Mouse (Mus musculus) 3134 (cell line): ENCODE measurements around the gene 0610010K14Rik.

ENCODE experiments used
- DNase-seq: peaks from one replicate; pipeline ENCODE4 v3.0.0-alpha.2; 2011; ENCODE audit warnings: low spot score; ENCODE audit not compliant: insufficient read length; ENCODE audit errors: extremely low read depth

The 0610010K14Rik gene

GRCm38 (mm10) chr11:70235254-70235900 lies 2.3 kb downstream of the 0610010K14Rik start:
- no peak for DNase-seq

DNA sequence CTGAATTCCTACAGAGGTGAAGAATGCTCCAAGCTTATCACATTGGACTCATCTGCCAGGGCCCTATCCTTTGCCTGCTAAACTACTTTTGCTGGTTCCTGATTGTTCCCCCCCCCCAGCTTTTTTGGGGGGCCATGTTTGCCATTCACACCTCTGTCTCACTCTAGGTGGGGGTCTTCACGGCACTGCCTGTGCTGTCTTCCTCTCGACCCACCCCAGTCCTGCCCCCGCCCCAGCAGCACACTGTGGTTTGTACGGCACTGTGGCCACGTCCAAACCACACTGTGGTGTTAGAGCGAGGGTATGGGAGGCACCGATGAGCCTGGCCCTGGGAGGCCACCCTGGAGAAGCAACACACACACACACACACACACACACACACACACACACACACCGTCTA lies 3.2 kb downstream of the 0610010K14Rik start:
- no peak for DNase-seq

DNA sequence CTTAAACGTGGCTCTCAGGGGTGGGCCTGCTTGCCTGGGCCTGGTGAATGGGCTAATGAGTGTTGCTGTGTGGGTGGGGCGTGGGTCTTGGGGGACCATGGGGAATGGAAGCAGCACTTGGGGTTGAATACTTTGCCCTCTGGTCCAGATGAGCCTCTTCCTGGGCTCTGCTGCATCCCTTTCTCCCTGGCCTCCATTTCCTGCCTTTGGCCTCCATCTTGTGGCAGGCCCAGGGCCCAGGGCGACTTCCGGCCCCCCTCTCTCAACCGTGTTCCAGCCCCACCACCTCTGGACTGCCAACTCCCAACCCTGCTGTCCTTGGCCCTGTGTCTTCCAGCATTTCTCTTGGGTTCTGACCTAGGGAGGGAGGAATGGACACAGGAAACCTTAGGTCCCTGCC lies 3.7 kb downstream of the 0610010K14Rik start:
- peak; percentile 53 for DNase-seq

- no peak for DNase-seq
These were observed 4.7 kb downstream of the 0610010K14Rik start for GRCm38 (mm10) chr11:70233016-70233415.

DNA sequence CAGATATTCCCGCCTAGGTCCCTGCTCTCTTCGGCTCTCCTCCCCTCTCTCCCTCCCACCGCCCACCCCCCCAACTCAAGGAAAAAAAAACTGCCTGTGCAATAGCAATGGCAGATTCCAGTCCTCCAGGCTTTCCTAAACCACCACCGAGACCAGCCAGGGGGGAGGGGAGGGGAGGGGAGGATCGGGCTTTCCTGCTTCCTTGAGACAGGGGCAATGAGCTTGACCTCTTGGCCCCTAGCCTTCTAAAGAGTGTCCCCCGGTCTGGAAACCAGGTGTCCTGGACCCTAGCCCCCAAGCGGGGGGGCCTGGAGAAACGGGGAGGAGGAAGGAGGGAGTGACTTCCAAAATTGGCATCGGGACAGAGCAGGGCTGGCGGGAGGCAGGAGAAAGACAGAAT lies 5.2 kb downstream of the 0610010K14Rik start:
- DNase-seq = peak; percentile 79

- DNase-seq = peak; percentile 75
These were observed 7.4 kb downstream of the 0610010K14Rik start for GRCm38 (mm10) chr11:70230239-70230727.

- DNase-seq = no peak
These were observed 8.3 kb downstream of the 0610010K14Rik start, which contains the start of gene Bcl6b for GRCm38 (mm10) chr11:70229260-70230010. TSS of gene Bcl6b (minus strand) at chr11:70229798.

DNA sequence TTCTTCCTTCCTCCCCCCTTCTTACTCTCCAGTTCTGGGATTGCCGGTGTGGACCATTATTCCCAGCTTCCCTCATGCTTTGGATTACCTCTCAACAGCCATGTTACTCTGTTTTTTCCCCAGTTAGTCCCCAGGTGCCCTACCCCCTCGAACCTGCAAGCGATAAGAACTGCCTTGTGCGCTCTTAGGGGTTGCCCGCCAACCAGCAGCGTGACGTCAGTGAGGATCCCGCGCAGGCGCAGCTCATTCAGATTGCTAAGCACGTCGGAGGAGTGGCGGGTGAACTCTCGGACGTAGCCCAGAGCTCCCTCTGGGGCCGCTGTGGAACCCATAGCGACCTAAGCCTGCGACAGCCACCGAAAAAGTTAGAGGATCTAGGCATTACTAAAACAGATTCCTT lies 8.9 kb downstream of the 0610010K14Rik start:
- no peak for DNase-seq

DNA sequence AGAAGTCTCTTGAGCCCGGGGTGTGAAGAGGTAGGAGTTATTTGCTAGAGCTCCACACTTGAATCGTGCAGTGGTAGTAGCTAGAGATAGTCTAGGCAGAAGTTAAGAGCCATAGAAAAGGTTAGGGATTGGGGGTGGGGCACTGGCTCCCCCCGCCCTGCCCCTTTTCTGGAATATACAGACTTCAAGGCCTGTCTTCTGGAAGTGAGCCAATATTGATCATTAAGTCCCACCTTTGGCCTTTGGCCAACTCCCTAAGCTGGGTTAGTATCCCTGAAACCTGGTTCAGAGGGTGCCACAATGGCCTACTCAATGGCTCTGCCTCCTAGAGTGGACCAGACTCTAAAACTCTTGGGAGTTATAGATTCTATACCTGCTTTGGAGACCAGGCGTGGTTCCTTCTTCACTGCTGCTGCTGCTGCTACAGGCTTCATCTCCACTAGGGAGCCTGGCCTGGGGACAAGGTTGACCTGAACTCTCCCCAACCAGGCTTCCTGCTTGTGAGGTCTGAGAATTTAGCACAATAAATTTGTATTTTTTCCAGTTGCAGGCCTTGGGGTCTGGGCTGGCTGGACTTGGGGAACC lies 10.0 kb downstream of the 0610010K14Rik start:
- no peak for DNase-seq

- no peak for DNase-seq
These were observed 10.6 kb downstream of the 0610010K14Rik start for GRCm38 (mm10) chr11:70227126-70227525.

DNA sequence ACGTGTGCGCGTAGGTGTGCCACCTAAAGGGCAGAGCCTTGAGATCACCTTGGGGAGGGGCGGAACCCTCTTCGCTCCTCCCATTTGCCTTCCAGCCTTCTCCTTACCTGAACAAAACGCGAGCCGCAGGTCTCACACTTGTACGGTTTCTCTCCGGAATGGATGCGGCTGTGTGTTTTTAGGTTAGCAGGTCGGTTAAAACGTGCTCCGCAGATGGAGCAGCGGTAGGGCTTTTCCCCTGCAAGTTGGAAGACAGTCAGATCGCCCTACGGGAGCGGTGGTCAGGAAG lies 11.2 kb downstream of the 0610010K14Rik start:
- DNase-seq = no peak

DNA sequence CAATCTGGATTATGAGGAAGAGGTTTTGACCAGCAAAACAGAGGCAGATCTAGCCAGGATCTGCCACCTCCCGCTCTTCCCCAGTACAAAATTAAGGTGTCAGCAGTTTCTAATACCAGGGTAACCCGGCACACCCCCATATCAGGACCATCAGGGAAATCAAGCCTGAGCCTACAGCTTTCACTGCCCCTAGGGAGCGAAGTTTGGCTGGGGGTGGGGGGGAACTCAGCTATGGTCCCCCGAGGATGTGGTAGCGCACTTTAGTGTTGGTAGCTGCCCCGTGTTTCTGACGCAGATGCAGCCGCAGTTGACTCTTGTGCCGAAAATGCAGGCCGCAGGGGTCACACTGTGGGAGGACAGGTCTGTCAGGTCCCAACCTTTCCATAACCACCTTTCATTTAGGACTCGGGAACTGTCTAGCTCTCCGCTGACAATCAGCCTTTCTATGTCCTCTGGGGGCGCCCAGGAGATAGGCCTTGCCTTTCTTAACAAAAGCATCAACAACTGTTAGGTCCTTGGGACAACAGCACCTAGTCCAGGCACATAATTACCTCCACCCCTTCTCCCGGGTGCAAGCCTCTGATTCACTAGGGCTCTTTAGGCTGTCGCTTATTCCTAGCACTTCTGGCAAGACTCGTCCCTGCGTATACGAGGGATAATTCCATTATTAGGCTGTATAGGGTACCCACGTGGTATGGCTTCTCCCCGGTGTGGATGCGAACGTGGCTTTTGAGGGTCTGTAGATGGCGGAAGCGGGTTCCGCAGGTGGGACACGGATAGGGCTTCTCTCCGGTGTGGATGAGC lies 11.7 kb downstream of the 0610010K14Rik start:
- no peak for DNase-seq

DNA sequence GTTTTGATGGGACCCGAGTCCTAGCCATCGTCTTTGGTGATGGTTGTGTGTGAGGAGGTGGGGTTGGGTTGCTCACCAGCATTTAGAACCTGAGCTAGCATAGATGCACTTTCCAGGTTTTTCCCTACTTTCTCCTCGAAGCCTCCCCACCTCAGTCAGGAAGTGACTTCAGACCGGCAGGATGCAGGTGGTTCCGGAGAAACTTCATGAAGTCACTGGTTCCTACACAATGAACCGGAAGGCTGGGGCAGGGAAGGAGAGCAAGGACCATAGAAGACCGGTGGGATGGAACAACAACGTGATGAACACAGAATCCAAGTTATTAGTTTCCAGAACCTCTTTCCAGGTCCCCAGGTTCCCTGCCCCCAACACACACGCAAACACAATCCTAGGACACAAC lies 14.0 kb downstream of the 0610010K14Rik start:
- no peak for DNase-seq

DNA sequence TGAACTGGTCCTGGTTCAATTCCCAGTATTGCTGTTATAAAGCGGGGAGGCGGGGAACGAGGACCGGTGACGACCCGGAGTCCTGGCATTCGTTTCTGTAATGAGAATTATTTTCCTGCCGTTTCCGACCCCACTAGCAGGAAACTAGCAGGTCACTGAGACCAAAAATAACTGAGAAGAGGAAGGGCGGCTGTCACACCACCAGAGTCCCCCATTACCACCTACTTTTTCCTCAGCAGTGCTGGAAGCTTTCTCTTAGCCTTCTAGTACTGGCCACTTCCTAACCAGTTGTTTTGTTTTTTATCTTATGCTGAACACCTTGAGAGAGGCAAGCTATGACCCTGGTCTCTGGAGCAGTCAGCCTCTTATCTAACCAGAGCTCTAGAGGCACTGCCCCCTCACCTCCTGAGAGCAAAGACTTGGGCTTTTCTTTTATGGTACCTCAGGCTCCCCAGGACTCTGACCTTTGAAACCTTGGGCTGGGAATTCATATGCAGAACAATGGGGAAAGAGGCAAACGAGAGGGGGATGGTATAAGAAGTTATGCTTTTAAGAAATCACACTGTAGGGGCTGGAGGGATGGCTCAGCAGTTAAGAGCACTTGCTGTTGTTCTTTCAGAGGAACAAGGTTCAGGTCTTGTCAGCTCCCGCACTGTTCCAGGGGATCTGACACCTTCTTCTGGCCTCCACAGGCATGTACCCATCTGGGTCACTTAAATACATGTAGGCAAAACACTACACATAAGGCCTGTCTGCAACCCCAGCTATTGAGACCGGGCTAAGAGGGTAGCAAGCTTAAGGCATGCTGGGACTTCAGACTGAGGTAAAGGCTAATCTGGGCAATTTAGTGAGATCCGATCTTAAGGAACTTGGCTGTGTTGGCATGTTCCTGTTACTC lies 15.9 kb downstream of the 0610010K14Rik start:
- no peak for DNase-seq

DNA sequence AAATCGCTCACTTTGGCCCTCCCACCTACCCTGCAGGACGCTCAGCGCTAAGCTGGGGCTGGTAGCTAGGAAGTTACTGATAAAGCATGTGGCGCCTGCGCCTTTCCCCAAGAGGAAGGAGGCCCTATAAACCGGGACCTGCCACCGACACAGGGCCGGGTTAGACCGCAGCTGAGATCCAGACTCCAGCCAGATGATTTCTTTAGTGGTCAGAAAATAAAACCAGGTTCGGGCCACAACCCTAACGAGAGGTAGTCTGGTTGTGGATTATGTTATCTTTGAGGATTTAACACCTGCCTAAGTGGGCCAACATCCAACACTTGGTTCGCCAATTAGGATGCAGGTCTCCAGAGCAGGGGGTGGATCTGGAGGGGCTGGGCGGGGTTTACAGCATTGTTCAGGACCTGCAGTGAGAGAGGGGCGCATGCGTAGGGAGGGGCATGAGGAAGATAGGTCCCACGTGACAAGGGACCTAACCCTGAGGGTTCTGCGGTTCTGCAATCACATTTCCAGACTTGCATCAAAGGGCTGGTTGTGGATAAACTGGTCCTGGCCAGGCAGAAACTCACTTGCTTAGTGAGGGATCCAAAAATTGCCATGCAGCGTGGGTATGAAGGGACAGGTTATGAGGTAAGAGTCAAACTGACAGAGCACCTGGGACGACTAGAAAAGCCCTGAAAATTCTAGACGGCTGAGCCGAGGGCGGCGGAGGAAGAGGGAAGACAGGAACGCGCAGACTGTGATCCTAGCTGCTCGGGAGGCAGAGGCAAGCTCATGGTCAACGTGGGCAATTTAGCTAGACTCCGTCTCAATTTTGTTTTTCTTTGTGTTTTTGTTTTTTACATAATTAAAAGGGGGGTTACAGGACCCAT lies 16.7 kb downstream of the 0610010K14Rik start, which contains the start of gene Slc16a13:
Gene Slc16a13, minus strand, starts transcription at position 334 of the 872 bp plus-strand sequence.
- DNase-seq = no peak

DNA sequence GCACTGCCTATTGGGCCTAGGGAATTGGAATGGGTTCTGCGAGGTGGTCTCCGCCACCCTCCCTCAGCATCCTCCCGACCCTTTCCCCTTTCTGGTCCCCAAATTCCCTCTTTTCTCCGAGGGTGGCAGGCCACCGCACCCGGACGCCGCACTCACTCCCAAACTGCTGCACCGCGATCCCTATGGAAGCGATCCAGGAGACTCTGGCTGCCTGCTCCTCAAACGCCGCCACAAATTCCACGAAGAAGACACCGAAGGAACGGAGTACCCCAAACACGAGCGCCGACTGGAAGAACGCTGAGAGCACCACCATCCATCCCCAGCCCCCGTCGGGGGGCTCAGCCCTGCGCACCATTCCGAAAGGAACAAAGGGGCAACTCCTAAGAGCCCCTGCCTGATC lies 17.4 kb downstream of the 0610010K14Rik start:
- no peak for DNase-seq

DNA sequence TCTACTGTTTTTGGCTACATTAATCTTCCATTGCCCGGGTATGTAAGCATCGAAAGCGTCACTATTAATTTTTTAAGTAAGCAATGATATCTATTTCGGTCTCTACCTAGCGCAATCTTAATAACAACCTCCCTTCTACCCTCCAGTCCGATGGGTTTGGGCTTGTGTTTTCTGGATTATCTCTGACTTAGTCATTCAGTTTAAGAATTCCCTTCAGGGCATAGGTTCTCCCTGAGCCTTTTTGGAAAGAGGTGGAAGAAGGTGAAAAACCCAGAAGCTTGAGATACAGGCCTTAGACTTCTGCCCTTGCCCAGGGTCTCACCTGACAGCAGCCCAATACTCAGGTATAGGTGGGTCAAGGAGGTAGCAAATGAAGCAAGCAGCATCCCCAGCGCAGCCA lies 17.8 kb downstream of the 0610010K14Rik start:
- DNase-seq = no peak

DNA sequence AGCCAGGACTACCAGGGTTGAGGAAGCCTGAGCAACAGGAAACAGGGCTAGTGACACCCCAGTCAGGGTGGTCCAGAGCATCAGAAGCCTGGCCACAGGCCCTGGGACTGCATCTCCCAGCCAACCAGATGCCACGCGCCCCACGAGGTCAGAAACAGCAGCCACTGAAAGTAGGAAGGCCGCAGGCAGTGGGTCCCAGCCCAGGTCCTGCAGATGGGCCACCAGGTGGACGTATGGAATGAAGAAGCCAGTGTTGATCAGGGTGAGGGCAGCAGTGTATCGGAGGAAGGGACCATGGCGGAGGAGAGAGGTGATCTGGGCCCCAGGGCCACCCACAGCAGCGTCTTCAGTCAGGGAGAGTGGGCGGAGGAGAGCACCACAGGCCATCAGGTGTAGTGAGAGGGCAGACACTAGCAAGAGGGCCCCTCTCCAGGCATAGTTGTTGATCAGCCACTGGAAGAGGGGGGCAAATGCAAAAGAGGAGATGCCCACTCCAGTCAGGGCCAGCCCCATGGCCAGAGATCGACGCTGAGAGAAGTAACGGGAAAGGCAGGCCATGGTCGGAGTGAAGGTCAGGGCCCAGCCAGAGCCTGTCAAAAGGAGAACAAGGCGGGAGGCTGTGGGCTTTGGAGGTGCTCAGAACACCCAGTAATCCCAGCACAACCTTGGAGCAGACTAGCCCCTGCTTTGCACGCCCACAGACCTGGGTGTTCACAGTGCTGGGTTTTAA lies 18.8 kb downstream of the 0610010K14Rik start:
- DNase-seq = no peak
